Mouse (Mus musculus): ENCODE measurements around the gene Fto.

Gene Fto

GRCm38 (mm10) chr8:91360644-91361357 is 47.5 kb downstream of the Fto start:
- no peak for DNase-seq

- DNase-seq, result no peak
Observed at GRCm38 (mm10) chr8:91363272-91363860, 50.0 kb downstream of the Fto start.

GRCm38 (mm10) chr8:91364216-91364615 is 50.9 kb downstream of the Fto start:
- DNase-seq, result no peak

GRCm38 (mm10) chr8:91365804-91366203 is 52.5 kb downstream of the Fto start:
- DNase-seq, result no peak

GRCm38 (mm10) chr8:91370899-91371298 is 57.6 kb downstream of the Fto start:
- no peak for DNase-seq

- DNase-seq, result no peak
Observed at GRCm38 (mm10) chr8:91371995-91372394, 58.7 kb downstream of the Fto start.

GRCm38 (mm10) chr8:91372780-91373577 is 59.7 kb downstream of the Fto start:
- no peak for DNase-seq

- DNase-seq, result no peak
Observed at GRCm38 (mm10) chr8:91375054-91375938, 62.0 kb downstream of the Fto start.

- DNase-seq, result no peak
Observed at GRCm38 (mm10) chr8:91376785-91377184, 63.5 kb downstream of the Fto start.

- no peak for DNase-seq
Observed at GRCm38 (mm10) chr8:91377275-91377674, 64.0 kb downstream of the Fto start.

- peak; percentile 82 for DNase-seq
Observed at GRCm38 (mm10) chr8:91378846-91379499, 65.6 kb downstream of the Fto start.

- DNase-seq, result no peak
Observed at GRCm38 (mm10) chr8:91380796-91381542, 67.6 kb downstream of the Fto start.

GRCm38 (mm10) chr8:91381543-91382106 is 68.3 kb downstream of the Fto start:
- DNase-seq, result no peak

- DNase-seq, result no peak
Observed at GRCm38 (mm10) chr8:91383210-91383609, 69.9 kb downstream of the Fto start.

GRCm38 (mm10) chr8:91383811-91384210 is 70.5 kb downstream of the Fto start:
- DNase-seq, result no peak

GRCm38 (mm10) chr8:91384389-91384788 is 71.1 kb downstream of the Fto start:
- no peak for DNase-seq

- no peak for DNase-seq
Observed at GRCm38 (mm10) chr8:91385808-91386207, 72.5 kb downstream of the Fto start.

- DNase-seq, result no peak
Observed at GRCm38 (mm10) chr8:91390369-91391020, 77.2 kb downstream of the Fto start.

- DNase-seq, result no peak
Observed at GRCm38 (mm10) chr8:91392261-91392660, 78.9 kb downstream of the Fto start.

GRCm38 (mm10) chr8:91395340-91396055 is 82.2 kb downstream of the Fto start:
- no peak for DNase-seq

Measured in thymus, postnatal 4 days (tissue).